Mouse (Mus musculus) E14TG2a.4 (cell line): ENCODE measurements around the gene Prok2.

Source experiments
- H3K27me3 ChIP-seq: 2 replicates; pipeline ENCODE4 v1.6.1; 2014; ENCODE audit warnings: low read length, control low read depth; ENCODE audit not compliant: insufficient read depth
- H3K36me3 ChIP-seq: 2 replicates; pipeline ENCODE4 v1.6.1; 2014; ENCODE audit warnings: low read length, control low read depth; ENCODE audit not compliant: insufficient read depth
- H3K4me1 ChIP-seq: replicated peaks from 2 replicates; pipeline ENCODE4 v1.6.1; 2014; ENCODE audit warnings: low read depth, low read length, control low read depth
- H3K4me3 ChIP-seq: replicated peaks from 2 replicates; pipeline ENCODE4 v1.5.1; 2014; ENCODE audit warnings: mild to moderate bottlenecking, low read length
- H3K9me3 ChIP-seq: 2 replicates; pipeline ENCODE4 v1.6.1; 2014; ENCODE audit warnings: low read length, control low read depth
- CTCF ChIP-seq: conservative IDR thresholded peaks from 2 replicates; pipeline ENCODE4 v1.5.1; 2014; ENCODE audit warnings: low read length
- NANOG ChIP-seq: IDR thresholded peaks from 2 replicates; pipeline ENCODE4 v1.6.1; 2014; ENCODE audit warnings: borderline replicate concordance, low read length, mixed read lengths
- POU5F1 ChIP-seq: IDR thresholded peaks from 2 replicates; pipeline ENCODE4 v1.6.1; 2014; ENCODE audit warnings: low read length, borderline replicate concordance

The Prok2 gene

GRCm38 (mm10) chr6:99734666-99735065, 8.5 kb upstream of the Prok2 start:
- no peak overlapping the region for H3K4me3 ChIP-seq
- peaks cover 12% of the 10 kb centered on the region for H3K27me3 ChIP-seq
- H3K4me1 ChIP-seq = peaks cover 10% of the 10 kb centered on the region
- TF ChIP-seq CTCF (no peak), POU5F1 (no peak), NANOG (no peak)
- H3K36me3 ChIP-seq = no peaks in the 10 kb centered on the region
- no peaks in the 10 kb centered on the region for H3K9me3 ChIP-seq

- Histone ChIP-seq H3K4me1 (no peaks in the 10 kb centered on the region), H3K9me3 (no peaks in the 10 kb centered on the region), H3K27me3 (peaks cover 30% of the 10 kb centered on the region), H3K4me3 (no peak overlapping the region), H3K36me3 (no peaks in the 10 kb centered on the region)
- TF ChIP-seq NANOG = no peak
- TF ChIP-seq POU5F1 = no peak
- TF ChIP-seq CTCF = no peak
Measured at GRCm38 (mm10) chr6:99732673-99733072, 6.5 kb upstream of the Prok2 start.

GRCm38 (mm10) chr6:99731926-99732325, 5.7 kb upstream of the Prok2 start:
- H3K4me1 ChIP-seq = peaks cover under 1% of the 10 kb centered on the region; the same call in 1 of the 2 replicates
- no peak overlapping the region for H3K4me3 ChIP-seq
- no peak for TF ChIP-seq NANOG
- TF ChIP-seq CTCF = no peak
- TF ChIP-seq POU5F1 = no peak
- peaks cover 38% of the 10 kb centered on the region for H3K27me3 ChIP-seq
- no peaks in the 10 kb centered on the region for H3K9me3 ChIP-seq
- no peaks in the 10 kb centered on the region for H3K36me3 ChIP-seq

- H3K4me3 ChIP-seq = no peak overlapping the region
- H3K9me3 ChIP-seq = no peaks in the 10 kb centered on the region
- H3K27me3 ChIP-seq = peaks cover 52% of the 10 kb centered on the region
- no peak for TF ChIP-seq CTCF
- peaks cover 12% of the 10 kb centered on the region for H3K4me1 ChIP-seq
- no peaks in the 10 kb centered on the region for H3K36me3 ChIP-seq
Measured at GRCm38 (mm10) chr6:99729853-99730252, 3.7 kb upstream of the Prok2 start.

- Histone ChIP-seq H3K4me3 (peak overlapping the region; percentile 81), H3K36me3 (no peaks in the 10 kb centered on the region), H3K9me3 (no peaks in the 10 kb centered on the region), H3K27me3 (peaks cover 68% of the 10 kb centered on the region), H3K4me1 (peaks cover 12% of the 10 kb centered on the region)
- TF ChIP-seq NANOG = no peak
Measured at GRCm38 (mm10) chr6:99726576-99727303, 548 bp upstream of the Prok2 start.

GRCm38 (mm10) chr6:99722390-99722789, 3.8 kb downstream of the Prok2 start:
- Histone ChIP-seq H3K4me1 (peaks cover 12% of the 10 kb centered on the region), H3K9me3 (no peaks in the 10 kb centered on the region), H3K4me3 (no peak overlapping the region), H3K36me3 (no peaks in the 10 kb centered on the region), H3K27me3 (peaks cover 42% of the 10 kb centered on the region)
- TF ChIP-seq NANOG = no peak
- no peak for TF ChIP-seq POU5F1
- no peak for TF ChIP-seq CTCF

- Histone ChIP-seq H3K4me3 (no peak overlapping the region), H3K27me3 (peaks cover 28% of the 10 kb centered on the region), H3K36me3 (no peaks in the 10 kb centered on the region), H3K4me1 (peaks cover 6% of the 10 kb centered on the region), H3K9me3 (no peaks in the 10 kb centered on the region)
- TF ChIP-seq POU5F1 (no peak), NANOG (no peak), CTCF (no peak)
Measured at GRCm38 (mm10) chr6:99721032-99721431, 5.2 kb downstream of the Prok2 start.

GRCm38 (mm10) chr6:99715913-99716312, 10.3 kb downstream of the Prok2 start:
- H3K4me3 ChIP-seq = no peak overlapping the region
- H3K4me1 ChIP-seq = peaks cover 27% of the 10 kb centered on the region
- H3K36me3 ChIP-seq = no peaks in the 10 kb centered on the region
- TF ChIP-seq POU5F1 = no peak
- TF ChIP-seq CTCF = no peak
- TF ChIP-seq NANOG = no peak
- H3K9me3 ChIP-seq = no peaks in the 10 kb centered on the region
- no peaks in the 10 kb centered on the region for H3K27me3 ChIP-seq

- Histone ChIP-seq H3K4me1 (peaks cover 27% of the 10 kb centered on the region), H3K27me3 (no peaks in the 10 kb centered on the region), H3K4me3 (no peak overlapping the region), H3K9me3 (no peaks in the 10 kb centered on the region), H3K36me3 (no peaks in the 10 kb centered on the region)
- TF ChIP-seq POU5F1 = peak; percentile 34; the same call in 1 of the 2 replicates
- TF ChIP-seq CTCF = 0 out of 2 replicates have a peak, but pooled peaks have one; percentile 5
- no peak for TF ChIP-seq NANOG
Measured at GRCm38 (mm10) chr6:99715191-99715590, 11.0 kb downstream of the Prok2 start.
